Mouse (Mus musculus): ENCODE measurements around the gene Trim65.
"Not testable (repeated sequence)": the region's sequence is repeated elsewhere in the genome, so short reads cannot be mapped to it uniquely, and the experiment has no call there.

Gene Trim65

GRCm38 (mm10) chr11:116138096-116138467, 7.2 kb upstream of the Trim65 start:
- DNase-seq: no peak

- no peak for DNase-seq
Measured at GRCm38 (mm10) chr11:116134171-116134570, 3.2 kb upstream of the Trim65 start.

DNA sequence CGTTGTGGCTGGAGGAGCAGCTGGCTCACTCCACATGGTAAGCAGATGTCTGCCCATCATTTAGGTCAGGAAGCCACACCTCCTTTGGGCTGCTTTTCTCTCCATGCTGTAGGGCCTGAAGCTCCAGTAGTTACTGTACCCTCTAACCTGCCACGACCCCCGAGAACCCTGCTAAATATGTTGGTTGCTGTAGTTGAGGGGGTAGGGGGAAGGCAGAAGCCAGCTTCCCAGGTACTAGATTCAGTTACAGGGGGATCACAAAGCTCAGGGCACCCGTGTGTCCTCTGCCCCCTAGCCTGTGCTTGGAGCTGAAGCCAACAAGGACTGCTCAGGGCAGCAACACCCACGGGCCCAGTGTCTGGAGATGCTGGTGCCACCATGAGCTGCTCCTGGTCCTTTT, 2.6 kb upstream of the Trim65 start:
- no peak for DNase-seq

DNA sequence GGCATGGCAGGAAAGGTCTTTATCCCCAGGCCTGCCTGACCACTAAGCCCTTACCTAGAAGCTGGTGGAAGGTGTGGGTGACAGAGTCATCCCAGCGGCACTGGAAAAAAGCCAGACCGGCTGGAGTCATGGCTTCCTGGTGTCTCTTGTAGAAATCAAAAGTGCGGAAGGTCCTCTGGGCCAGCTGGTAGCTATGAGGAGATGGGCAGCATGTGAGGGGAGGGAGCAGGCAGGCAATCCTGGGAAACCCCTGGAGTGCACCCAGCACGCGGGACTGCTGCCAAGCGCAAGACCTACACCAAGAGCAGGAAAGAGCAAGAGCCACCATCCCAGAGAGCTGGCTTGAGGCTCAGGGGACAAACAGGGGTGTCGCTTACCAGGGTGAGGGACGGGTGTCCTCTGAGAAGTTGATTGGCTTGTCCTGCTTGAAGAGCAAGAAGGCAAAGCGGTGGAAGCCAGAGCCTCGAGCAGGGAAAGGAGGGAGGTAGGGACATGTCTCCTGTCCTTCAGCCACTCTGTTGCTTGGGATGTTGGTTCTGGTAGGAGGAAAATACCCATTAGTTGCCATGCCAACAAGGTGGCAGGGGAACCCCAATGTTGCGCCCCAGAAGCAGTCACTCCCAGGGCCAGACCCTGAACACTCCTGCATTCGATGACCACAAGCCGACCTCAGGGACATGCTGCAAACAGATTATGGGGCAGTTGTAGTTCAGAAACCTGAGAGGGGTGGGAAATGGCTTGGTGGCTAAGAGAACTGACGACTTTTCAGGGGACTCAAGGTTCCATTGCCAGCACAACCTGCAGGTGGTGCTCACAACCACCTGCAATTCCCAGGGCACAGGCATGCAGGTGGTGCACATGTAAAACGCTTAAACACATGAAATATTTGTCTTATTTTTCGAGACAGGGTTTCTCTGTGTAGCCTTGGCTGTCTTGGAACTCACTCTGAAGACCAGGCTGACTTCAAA, 1.7 kb upstream of the Trim65 start:
- no peak for DNase-seq

DNA sequence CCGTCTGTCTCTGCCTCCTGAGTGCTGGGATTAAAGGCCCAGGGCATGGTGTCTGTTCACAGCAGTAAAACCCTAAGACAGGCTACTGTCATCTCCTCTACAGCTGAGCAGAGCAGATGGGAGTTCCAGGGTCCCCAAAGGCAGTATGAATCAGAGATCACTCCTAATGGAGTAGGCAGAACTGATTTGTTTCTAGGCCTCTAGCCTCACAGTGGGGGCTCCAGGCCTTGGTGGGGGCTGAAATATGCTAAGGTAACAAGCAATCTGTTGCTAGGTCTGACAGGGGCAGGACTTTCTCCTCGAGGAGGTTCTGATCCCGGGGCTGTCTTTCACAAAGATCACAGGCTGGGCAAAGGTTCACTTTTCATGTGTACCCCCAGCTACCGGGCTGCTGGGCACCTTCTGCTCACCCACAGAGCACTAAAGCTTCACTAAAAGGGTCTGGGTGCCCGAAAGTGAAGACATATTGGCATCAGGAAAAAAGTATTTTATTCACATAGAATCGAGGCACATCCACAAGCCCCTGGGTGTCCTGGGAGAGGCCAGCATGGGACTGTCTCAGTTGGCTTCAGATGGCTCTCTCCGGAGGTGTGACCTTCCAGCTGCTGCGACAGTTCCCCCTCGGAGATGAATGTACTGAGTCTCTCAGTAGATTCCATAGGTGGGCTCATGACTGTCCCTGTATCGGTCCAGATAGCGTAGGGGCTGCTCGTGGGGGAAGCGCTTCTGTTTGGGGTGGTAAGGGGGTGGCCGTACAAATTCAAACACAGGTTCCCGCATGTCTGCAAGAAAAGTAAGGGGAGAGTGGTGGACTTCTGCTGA, 632 bp upstream of the Trim65 start:
- DNase-seq: no peak

GRCm38 (mm10) chr11:116129993-116130487, 888 bp downstream of the Trim65 start:
- no peak for DNase-seq

DNA sequence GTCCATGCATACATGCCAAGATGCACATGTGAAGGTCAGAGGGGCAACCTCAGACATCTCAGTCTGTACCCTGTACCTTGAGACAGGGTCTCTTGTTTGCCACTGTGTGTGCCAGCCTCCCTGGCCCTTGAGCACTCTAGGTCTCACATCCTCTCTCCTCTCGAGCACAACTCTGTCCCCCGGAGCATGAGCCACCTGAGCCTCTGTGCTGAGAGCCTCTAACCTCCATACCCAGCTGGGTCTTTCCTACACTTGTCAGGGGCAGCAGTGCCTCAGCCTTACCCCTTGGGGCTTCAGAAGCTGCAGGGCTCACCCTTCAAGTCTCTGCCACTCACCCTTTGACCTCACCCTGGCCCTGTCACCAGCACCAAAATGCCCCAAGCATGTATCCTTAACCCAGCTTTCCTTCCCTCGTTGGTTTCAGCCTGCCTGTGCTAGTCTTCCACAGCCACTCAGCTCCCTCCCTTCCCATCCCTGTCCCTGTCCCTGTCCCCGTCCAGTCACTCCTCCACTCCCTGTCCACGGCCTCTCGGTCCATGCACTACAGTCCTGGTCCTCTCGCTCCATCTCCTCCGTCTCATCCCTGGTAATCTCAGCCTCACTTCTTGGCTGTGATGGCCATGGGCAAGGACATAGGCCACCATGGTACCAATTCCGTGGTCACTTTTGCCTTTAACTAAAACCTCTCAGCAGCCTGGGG, 1.7 kb downstream of the Trim65 start:
- no peak for DNase-seq

DNA sequence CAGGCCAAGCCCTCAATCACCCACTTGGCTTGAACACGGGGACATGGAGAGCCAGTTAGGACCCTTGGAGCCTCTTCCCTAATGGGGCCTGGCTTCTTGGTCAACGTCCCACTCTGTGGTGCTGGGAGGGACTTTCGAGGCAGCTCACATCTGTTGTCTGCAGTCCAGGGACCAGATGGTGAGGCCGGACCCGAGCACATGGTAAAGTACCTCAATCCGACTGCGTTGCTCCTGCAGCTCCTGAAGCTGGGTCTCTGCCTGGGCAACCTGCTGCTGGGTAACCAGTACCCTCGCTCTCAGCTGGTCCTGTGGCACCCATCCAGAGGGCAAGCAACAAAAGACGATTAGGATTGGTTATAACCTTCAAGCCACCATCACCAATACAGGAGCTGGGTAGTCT, 2.9 kb downstream of the Trim65 start:
- DNase-seq: no peak

DNA sequence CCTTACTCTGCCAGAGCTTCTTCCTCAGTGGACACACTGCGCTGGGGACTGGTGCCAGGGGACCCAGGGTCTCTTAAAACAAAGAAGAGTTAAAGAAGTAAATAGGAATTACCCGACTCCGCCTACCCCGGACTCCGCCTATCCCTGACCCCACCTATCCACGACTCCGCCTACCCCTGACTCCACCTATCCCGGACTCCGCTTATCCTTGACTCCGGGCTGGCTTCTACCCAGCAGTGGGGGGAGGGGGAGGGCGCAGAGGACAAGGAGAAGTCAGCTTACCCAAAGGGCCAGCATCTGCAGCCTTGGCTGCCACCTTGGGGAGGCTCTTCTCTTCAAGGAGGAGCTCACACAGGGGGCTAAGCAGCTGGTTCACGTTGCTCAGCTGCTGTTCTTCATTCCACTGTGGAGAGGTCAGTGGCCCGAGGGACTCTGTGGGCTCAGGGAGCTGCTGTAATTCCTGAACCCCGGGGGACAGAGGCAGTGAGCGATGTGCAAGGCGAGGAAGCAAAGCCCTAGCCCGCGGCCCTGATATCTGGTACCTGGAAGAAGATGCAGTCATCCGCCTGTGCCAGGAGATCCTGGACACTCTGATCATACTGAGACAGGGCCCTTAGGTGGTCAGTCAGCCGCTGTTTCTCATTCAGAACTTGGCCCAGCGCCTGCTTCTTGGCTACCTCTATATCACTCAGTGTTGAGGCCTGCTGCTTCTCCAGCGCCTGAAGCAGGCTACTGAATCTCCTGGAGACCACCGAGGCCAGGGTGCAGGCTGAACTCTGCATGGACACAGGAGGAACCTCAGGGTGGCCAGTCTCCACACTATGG, 3.6 kb downstream of the Trim65 start, which contains the start of gene Trim47:
Gene Trim47 (minus strand): TSS at position 55 of the 825 bp plus-strand sequence.
- peak; percentile 52 for DNase-seq

- DNase-seq: no peak
Measured at GRCm38 (mm10) chr11:116126261-116126660, 4.7 kb downstream of the Trim65 start.

- not testable (repeated sequence) for DNase-seq
Measured at GRCm38 (mm10) chr11:116121731-116122245, 9.1 kb downstream of the Trim65 start.

- no peak for DNase-seq
Measured at GRCm38 (mm10) chr11:116117819-116118218, 13.1 kb downstream of the Trim65 start.

GRCm38 (mm10) chr11:116117241-116117640, 13.7 kb downstream of the Trim65 start:
- DNase-seq: no peak

GRCm38 (mm10) chr11:116111611-116112203, 19.2 kb downstream of the Trim65 start:
- DNase-seq: no peak

- no peak for DNase-seq
Measured at GRCm38 (mm10) chr11:116111067-116111466, 19.9 kb downstream of the Trim65 start.

DNA sequence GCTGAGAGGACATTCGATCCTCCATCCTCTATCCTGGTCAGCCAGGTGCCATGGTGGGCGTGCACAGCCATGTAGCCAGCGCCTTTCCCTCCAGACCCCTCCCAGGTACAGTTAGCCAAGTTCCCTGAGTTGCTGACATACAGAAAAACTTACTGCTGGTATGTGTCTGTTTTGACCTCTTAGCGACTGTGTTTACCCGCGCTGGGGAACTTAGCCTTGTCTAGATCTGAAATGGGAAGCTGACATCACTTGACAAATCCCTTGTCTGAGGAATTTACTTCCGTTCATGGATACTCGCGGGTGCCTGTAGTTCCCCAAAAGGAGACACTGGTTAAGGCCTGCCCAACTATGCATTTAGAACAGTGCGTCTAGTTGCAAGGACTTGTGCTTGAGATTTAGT, 20.4 kb downstream of the Trim65 start:
- no peak for DNase-seq

- no peak for DNase-seq
Measured at GRCm38 (mm10) chr11:116110131-116110530, 20.8 kb downstream of the Trim65 start.

DNA sequence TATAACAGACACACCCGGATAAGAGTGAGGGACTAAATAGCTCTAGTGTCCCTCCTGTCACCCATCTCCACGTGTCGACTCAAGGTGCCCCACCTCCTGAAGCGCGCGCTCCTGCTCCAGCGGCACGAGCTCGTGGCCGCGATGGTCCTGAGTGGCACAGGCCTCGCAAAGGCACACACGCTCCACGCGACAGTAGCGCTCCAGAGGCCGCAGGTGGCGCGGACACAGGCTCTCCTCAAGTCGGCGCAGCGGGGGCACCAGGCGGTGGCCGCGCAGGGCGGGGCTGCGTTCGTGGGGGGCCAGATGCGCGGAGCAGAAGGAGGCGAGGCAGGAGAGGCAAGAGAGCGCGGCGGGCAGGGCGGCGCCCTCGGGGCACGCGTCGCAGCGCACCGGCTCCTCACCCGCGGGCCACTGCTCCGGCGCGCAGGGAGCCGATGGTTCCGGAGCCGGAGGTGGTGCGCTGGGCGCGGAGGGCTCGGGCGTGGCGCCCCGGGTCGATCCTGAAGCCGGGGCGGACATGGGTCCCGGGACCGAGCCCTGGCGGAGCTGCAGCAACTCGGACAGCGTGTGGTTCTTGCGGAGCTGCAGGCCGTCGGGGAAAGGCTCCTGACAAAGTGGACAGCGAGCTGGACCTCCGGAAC, 21.4 kb downstream of the Trim65 start:
- DNase-seq: no peak

GRCm38 (mm10) chr11:116108464-116109137, 22.3 kb downstream of the Trim65 start:
- DNase-seq: no peak

GRCm38 (mm10) chr11:116107777-116108285, 23.1 kb downstream of the Trim65 start:
- no peak for DNase-seq
